Mouse (Mus musculus) testis, postnatal 10 days (tissue): ENCODE measurements at regions not wholly inside any gene's neighbourhood (a gene's known extent, or its start where the extent isn't known, plus 50 kb on each side); places are given as distances from the start of the nearest gene placed in this dataset.
"Not testable (repeated sequence)": the region's sequence is repeated elsewhere in the genome, so short reads cannot be mapped to it uniquely, and the experiment has no call there.

ENCODE experiments used
- DNase-seq: peaks from one replicate; pipeline ENCODE4 v3.0.0; 2021; ENCODE audit warnings: low spot score

- no peak for DNase-seq
Measured at GRCm38 (mm10) chr6:31810602-31811512, 239.2 kb upstream of the 1700012A03Rik start.

GRCm38 (mm10) chr6:31804468-31804867, 240.7 kb upstream of the Podxl start:
- DNase-seq, result not testable (repeated sequence)

GRCm38 (mm10) chr6:31803222-31803621, 239.4 kb upstream of the Podxl start:
- not testable (repeated sequence) for DNase-seq

GRCm38 (mm10) chr6:31791547-31791946, 227.8 kb upstream of the Podxl start:
- no peak for DNase-seq

- DNase-seq, result peak; percentile 45
Measured at GRCm38 (mm10) chr6:31790906-31791305, 227.1 kb upstream of the Podxl start.

GRCm38 (mm10) chr6:31776841-31777240, 213.1 kb upstream of the Podxl start:
- no peak for DNase-seq

GRCm38 (mm10) chr6:31771916-31772315, 208.1 kb upstream of the Podxl start:
- DNase-seq, result no peak

GRCm38 (mm10) chr6:31745589-31745988, 181.8 kb upstream of the Podxl start:
- DNase-seq, result no peak

- DNase-seq, result no peak
Measured at GRCm38 (mm10) chr6:31731391-31731790, 167.6 kb upstream of the Podxl start.

GRCm38 (mm10) chr6:31719614-31720013, 155.8 kb upstream of the Podxl start:
- DNase-seq, result no peak

- DNase-seq, result no peak
Measured at GRCm38 (mm10) chr6:31718843-31719242, 155.1 kb upstream of the Podxl start.

- peak; percentile 75 for DNase-seq
Measured at GRCm38 (mm10) chr6:31717531-31717930, 153.8 kb upstream of the Podxl start.

GRCm38 (mm10) chr6:31707256-31707655, 143.5 kb upstream of the Podxl start:
- no peak for DNase-seq

GRCm38 (mm10) chr6:31704191-31704590, 140.4 kb upstream of the Podxl start:
- no peak for DNase-seq

- no peak for DNase-seq
Measured at GRCm38 (mm10) chr6:31702931-31703330, 139.2 kb upstream of the Podxl start.

GRCm38 (mm10) chr6:31695885-31696284, 132.1 kb upstream of the Podxl start:
- no peak for DNase-seq

GRCm38 (mm10) chr6:31693047-31693446, 129.3 kb upstream of the Podxl start:
- no peak for DNase-seq

GRCm38 (mm10) chr6:31692024-31692423, 128.2 kb upstream of the Podxl start:
- no peak for DNase-seq

GRCm38 (mm10) chr6:31680101-31680500, 116.3 kb upstream of the Podxl start:
- no peak for DNase-seq

GRCm38 (mm10) chr6:31665671-31666486, 102.1 kb upstream of the Podxl start:
- DNase-seq, result no peak

GRCm38 (mm10) chr6:31664495-31664894, 100.7 kb upstream of the Podxl start:
- peak; percentile 80 for DNase-seq

GRCm38 (mm10) chr6:31660778-31661177, 97.0 kb upstream of the Podxl start:
- DNase-seq, result peak; percentile 70

GRCm38 (mm10) chr6:31659901-31660300, 96.1 kb upstream of the Podxl start:
- DNase-seq, result no peak
